Mouse (Mus musculus) activated CD4-positive, CD25-positive, alpha-beta regulatory T cell, adult 9 weeks (primary cell): Measurements from ENCODE around the gene Taf15. TPM values are rescaled to one million over a fixed set of nuclear protein-coding genes. Genes with fewer than 3 reads are reported as not detected.

Experiments
- polyA plus RNA-seq: library from polyadenylated mRNA; unstranded; fragments of 100-300 nt; shearing (Covaris generic); gene quantifications from one replicate; pipeline ENCODE4 v1.2.1, GENCODE M21; 2017

Taf15 gene
- polyA plus RNA-seq: 20.1 TPM

GRCm38 (mm10) chr11:83472324-83473234 is at the start of gene Taf15:
TSS of gene Taf15 (plus strand) at chr11:83473086.

GRCm38 (mm10) chr11:83429355-83429754 is 43.5 kb upstream of the Taf15 start, which contains the start of gene Gas2l2:
TSS of gene Gas2l2 (minus strand) at chr11:83429455.

DNA sequence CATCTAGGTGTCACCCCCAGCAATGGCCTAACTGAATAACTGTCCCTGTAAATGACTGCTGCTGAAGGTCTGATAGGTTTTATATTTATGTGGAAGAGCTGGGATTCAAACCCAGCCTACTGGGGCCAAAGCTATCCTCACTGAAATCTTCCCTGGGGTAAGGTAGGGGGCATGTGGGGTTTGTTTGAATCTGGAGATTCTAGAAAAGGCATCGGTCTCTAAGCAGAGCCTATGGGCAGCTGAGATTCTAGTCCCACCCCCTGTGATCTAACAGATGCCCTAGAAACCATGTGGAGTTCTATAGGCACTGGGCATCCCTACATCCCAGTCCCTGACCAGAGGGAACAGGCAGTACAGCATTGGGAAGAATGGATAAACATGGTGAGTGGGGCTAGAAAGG is 35.5 kb upstream of the Taf15 start, which contains the start of gene 1700020L24Rik:
TSS of gene 1700020L24Rik (plus strand) at position 301 of the 400 bp plus-strand sequence.

DNA sequence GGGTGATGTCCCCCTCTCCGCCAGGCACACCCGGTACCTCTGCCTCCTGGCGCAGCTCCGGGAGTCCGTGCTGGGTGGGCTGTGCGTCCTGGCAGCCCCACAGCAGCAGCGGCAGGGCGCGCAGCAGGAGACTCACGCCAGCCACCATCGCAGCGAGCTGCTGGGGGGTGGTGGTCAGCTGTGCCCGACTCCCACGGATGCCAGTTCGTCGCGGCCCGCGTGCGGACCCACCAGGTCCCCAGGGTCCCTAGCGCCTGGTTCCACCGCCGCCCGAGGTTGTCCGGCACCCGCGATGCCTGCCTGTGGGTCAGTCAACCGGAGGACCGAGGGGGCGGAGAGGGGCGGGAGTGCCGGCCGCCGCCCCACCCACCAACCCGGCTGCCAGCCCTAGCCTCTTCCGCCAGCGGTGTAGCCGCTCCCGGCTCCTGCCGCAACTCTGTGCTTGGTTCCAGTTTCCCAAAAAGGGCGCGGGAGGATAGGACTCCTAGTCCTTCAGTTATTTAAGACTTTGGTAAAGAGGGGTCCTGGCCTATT is 10.1 kb upstream of the Taf15 start, which contains the start of gene Mmp28:
TSS of gene Mmp28 (minus strand) at position 361 of the 534 bp plus-strand sequence.

DNA sequence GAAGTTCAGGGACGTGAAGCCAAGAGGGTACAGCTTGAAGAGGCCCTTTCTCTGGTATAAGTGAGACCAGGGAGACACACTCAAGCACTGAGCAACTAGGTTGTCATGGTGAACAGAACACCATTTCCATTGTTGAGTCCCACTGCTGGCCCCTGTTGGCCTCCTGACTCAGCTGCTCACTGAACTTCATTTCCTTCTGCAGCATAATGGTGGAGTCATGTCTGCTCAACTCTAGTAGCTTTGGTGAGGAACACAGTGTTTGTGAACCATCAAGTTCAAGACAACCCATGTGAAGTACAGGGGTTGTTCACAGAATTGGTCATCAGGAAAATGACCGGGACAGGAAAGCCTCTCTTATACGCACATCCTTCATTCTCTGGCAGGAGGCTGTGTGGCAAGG is 49.2 kb downstream of the Taf15 start, which contains the start of gene Heatr9:
TSS of gene Heatr9 (minus strand) at position 101 of the 400 bp plus-strand sequence.

DNA sequence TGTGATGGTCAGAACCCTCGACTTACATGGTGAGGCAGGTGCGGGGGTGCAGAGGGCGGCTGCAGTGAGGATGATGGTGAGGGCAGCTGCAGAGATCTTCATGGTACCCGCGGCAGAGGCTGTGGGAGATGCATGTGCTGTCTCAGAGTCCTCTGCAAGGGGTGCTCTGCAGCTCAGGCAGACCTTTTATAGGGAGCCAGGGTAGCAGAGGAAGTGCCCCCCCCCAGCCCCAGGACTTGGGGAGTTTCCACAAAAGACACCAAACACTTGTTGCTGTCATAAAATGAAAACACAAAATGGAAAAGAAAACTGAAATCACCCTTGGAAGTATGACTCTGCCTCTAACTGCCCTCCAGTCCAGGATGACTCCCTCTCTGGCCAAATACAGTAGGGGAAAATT is 57.5 kb downstream of the Taf15 start, which contains the start of gene Ccl5:
TSS of gene Ccl5 (minus strand) at position 159 of the 400 bp plus-strand sequence.

Other genes starting within 250 kb of the Taf15 start
- gene Slfn14, start 186.4 kb upstream of the Taf15 start, polyA plus RNA-seq: 0.32 TPM
- gene Ap2b1, start 174.1 kb upstream of the Taf15 start, polyA plus RNA-seq: 56.3 TPM
- 13.2 TPM for gene Pex12, start 170.5 kb upstream of the Taf15 start, polyA plus RNA-seq
- not detected for gene Rasl10b, start 63.9 kb upstream of the Taf15 start, polyA plus RNA-seq
- gene Gas2l2, start 43.6 kb upstream of the Taf15 start, polyA plus RNA-seq: not detected
- gene 1700020L24Rik, start 35.4 kb upstream of the Taf15 start, polyA plus RNA-seq: 2.3 TPM
- gene Mmp28, start 10.0 kb upstream of the Taf15 start, polyA plus RNA-seq: not detected
- gene Heatr9, start 49.1 kb downstream of the Taf15 start, polyA plus RNA-seq: 0.39 TPM
- 192 TPM for gene Ccl5, start 57.4 kb downstream of the Taf15 start, polyA plus RNA-seq
- not detected for gene Ccl9, start 105.5 kb downstream of the Taf15 start, polyA plus RNA-seq
- 1.2 TPM for gene Ccl6, start 120.0 kb downstream of the Taf15 start, polyA plus RNA-seq
- not detected for gene Rpl9-ps1, start 172.5 kb downstream of the Taf15 start, polyA plus RNA-seq
- 2.2 TPM for gene Ccl3, start 176.3 kb downstream of the Taf15 start, polyA plus RNA-seq
- gene Ccl4, start 189.5 kb downstream of the Taf15 start, polyA plus RNA-seq: 14.4 TPM
- 0.92 TPM for gene Wfdc17, start 230.9 kb downstream of the Taf15 start, polyA plus RNA-seq
- not detected for gene Wfdc18, start 235.9 kb downstream of the Taf15 start, polyA plus RNA-seq